Mouse (Mus musculus) effector memory CD4-positive, alpha-beta T cell, adult 5 months (primary cell): ENCODE measurements around the gene Vmn1r7. TPM values are rescaled to one million over a fixed set of nuclear protein-coding genes. Genes with fewer than 3 reads are reported as not detected.

Experiments
- polyA plus RNA-seq: library from polyadenylated mRNA; unstranded; fragments of 100-300 nt; shearing (Covaris generic); gene quantifications from one replicate; pipeline ENCODE4 v1.2.1, GENCODE M21; 2017

The Vmn1r7 gene
- polyA plus RNA-seq: not detected

DNA sequence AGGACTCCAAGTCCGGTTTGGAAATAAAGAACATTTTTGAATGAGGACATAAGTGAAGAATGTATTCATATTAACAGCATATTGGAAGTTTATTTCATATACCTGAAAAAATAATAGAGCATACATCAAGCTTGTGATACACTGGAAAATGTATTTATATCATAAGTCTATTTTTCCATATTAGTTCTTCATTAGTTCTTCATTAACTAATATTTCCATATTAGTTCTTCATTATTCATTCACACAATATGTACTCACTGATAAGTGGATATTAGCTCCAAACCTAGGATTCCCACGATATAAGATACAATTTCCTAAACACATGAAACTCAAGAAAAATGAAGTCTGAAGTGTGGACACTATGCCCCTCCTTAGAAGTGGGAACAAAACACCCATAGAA lies at the start of gene Vmn1r7:
TSS of gene Vmn1r7 (minus strand) at position 101 of the 400 bp plus-strand sequence.

DNA sequence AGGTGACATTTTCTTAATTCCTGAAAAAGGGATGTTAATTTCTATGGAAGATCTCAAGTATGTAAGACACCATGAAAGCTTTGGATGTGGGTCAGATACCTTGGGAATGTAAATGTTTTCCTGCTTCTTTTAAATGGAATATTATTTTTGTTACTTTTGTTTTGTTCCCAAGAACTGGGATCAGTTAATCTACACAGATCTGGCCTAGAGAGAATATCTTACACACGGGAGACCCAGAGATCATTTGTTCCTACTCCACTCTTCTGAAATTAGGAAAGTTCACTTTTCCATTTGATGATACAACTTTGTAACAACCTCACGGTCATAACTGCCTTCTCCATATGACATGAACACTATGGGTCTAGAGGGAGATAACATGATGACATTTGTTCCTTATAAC lies 41.4 kb upstream of the Vmn1r7 start, which contains the start of gene Vmn1r9:
TSS of gene Vmn1r9 (plus strand) at position 301 of the 400 bp plus-strand sequence.

DNA sequence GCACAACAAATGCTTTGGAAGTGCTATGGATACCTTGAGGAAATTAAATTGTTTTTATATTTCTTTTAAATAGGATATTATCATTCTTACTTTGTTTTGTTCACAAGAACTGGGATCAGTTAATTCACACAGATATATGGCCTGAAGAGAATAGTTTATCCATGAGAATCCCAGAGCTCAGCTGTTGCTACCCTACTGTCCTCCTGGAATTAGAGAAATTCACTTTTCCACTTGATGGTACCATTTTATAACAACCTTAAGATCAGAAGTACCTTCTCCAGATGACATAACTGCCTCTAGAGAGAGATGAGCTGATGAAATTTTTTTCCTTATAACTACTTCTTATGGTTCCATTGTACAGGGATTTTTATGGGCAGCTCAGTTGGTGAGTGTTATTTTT lies 6.9 kb upstream of the Vmn1r7 start, which contains the start of gene Vmn1r8:
TSS of gene Vmn1r8 (plus strand) at position 301 of the 400 bp plus-strand sequence.

DNA sequence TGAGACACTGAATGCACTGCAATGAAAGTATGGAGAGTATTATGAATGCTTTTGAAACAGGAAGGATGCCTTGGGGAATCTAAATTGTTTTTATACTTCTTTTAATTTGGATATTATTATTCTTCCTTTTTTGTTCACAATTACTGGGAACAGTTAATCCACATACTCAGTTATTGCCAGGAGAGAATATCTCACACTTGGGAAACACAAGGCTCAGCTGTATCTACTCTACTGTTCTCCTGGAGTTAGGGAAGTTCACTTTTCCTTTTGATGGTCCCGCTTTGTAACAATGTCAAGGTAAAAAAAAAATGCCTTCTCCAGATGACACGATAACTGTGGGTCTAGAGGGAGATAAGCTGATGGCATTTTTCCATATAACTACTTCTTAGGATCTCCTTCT lies 28.2 kb downstream of the Vmn1r7 start, which contains the start of gene Vmn1r6:
TSS of gene Vmn1r6 (plus strand) at position 301 of the 400 bp plus-strand sequence.

Other genes starting within 250 kb of the Vmn1r7 start
- gene Kbtbd2, start 227.5 kb downstream of the Vmn1r7 start, polyA plus RNA-seq: 117 TPM
- not detected for gene Fkbp9, start 193.3 kb downstream of the Vmn1r7 start, polyA plus RNA-seq
- gene Nt5c3, start 101.4 kb downstream of the Vmn1r7 start, polyA plus RNA-seq: 61.1 TPM
- gene Vmn1r4, start 101.3 kb downstream of the Vmn1r7 start, polyA plus RNA-seq: 0.24 TPM
- 0.11 TPM for gene Vmn1r5, start 55.1 kb downstream of the Vmn1r7 start, polyA plus RNA-seq
- gene Vmn1r6, start 28.1 kb downstream of the Vmn1r7 start, polyA plus RNA-seq: not detected
- gene Vmn1r8, start 7.0 kb upstream of the Vmn1r7 start, polyA plus RNA-seq: 0.37 TPM
- not detected for gene Vmn1r9, start 41.5 kb upstream of the Vmn1r7 start, polyA plus RNA-seq
- not detected for gene Vmn1r10, start 84.1 kb upstream of the Vmn1r7 start, polyA plus RNA-seq
- not detected for gene Vmn1r11, start 108.1 kb upstream of the Vmn1r7 start, polyA plus RNA-seq
- gene Vmn1r12, start 131.6 kb upstream of the Vmn1r7 start, polyA plus RNA-seq: 0.11 TPM
- 0.59 TPM for gene Vmn1r13, start 178.0 kb upstream of the Vmn1r7 start, polyA plus RNA-seq
- not detected for gene Vmn1r14, start 206.4 kb upstream of the Vmn1r7 start, polyA plus RNA-seq
- not detected for gene Vmn1r15, start 232.6 kb upstream of the Vmn1r7 start, polyA plus RNA-seq